Mouse (Mus musculus) ES-E14 (cell line): Measurements from ENCODE around the gene BC017158.

Source experiments
- CHD2 ChIP-seq: IDR thresholded peaks from 2 replicates; pipeline ENCODE4 v1.6.1; 2014; ENCODE audit warnings: mild to moderate bottlenecking, low read depth, low read length, inconsistent platforms
- HCFC1 ChIP-seq: IDR thresholded peaks from 2 replicates; pipeline ENCODE4 v1.6.1; 2012; ENCODE audit warnings: low read length, inconsistent platforms, borderline replicate concordance; ENCODE audit not compliant: insufficient read depth
- MAFK ChIP-seq: IDR thresholded peaks from 2 replicates; pipeline ENCODE4 v1.6.1; 2014; ENCODE audit warnings: mild to moderate bottlenecking, low read depth, low read length, inconsistent platforms; ENCODE audit not compliant: insufficient read depth
- ZC3H11A ChIP-seq: IDR thresholded peaks from 2 replicates; pipeline ENCODE4 v1.6.1; 2012; ENCODE audit warnings: low read depth, mild to moderate bottlenecking, inconsistent platforms, low read length, borderline replicate concordance
- ZNF384 ChIP-seq: IDR thresholded peaks from 2 replicates; pipeline ENCODE4 v1.6.1; 2012; ENCODE audit warnings: low read depth, low read length, inconsistent platforms

GRCm38 (mm10) chr7:128252609-128253008, 45.4 kb downstream of the BC017158 start:
- TF ChIP-seq ZNF384 (no peak), CHD2 (no peak), MAFK (no peak), ZC3H11A (no peak), HCFC1 (no peak)
